Mouse (Mus musculus) ES-E14 (cell line): ENCODE results near the gene Tmem229b.

Source experiments
- CHD2 ChIP-seq: IDR thresholded peaks from 2 replicates; pipeline ENCODE4 v1.6.1; 2014; ENCODE audit warnings: mild to moderate bottlenecking, low read depth, low read length, inconsistent platforms
- HCFC1 ChIP-seq: IDR thresholded peaks from 2 replicates; pipeline ENCODE4 v1.6.1; 2012; ENCODE audit warnings: low read length, inconsistent platforms, borderline replicate concordance; ENCODE audit not compliant: insufficient read depth
- ZC3H11A ChIP-seq: IDR thresholded peaks from 2 replicates; pipeline ENCODE4 v1.6.1; 2012; ENCODE audit warnings: low read depth, mild to moderate bottlenecking, inconsistent platforms, low read length, borderline replicate concordance
- ZNF384 ChIP-seq: IDR thresholded peaks from 2 replicates; pipeline ENCODE4 v1.6.1; 2012; ENCODE audit warnings: low read depth, low read length, inconsistent platforms

GRCm38 (mm10) chr12:78929900-78930299 is 77.5 kb downstream of the Tmem229b start:
- TF ChIP-seq CHD2 = no peak
- TF ChIP-seq ZC3H11A = no peak
- TF ChIP-seq HCFC1 = no peak
- TF ChIP-seq ZNF384 = no peak
